Mouse (Mus musculus) inflammation-experienced regulatory T-cells, adult 6 months (primary cell): ENCODE measurements at regions not wholly inside any gene's neighbourhood (a gene's known extent, or its start where the extent isn't known, plus 50 kb on each side); places are given as distances from the start of the nearest gene placed in this dataset.

ENCODE experiments used
- ATAC-seq: one replicate; pipeline ENCODE4 v1.8.0; 2017

GRCm38 (mm10) chr4:33696969-33697368 lies 227.4 kb upstream of the Cnr1 start:
- ATAC-seq: no peak

- no peak for ATAC-seq
These were observed 222.2 kb upstream of the Cnr1 start for GRCm38 (mm10) chr4:33702028-33702666.

GRCm38 (mm10) chr4:33705722-33706121 lies 218.7 kb upstream of the Cnr1 start:
- ATAC-seq: no peak

- ATAC-seq: no peak
These were observed 217.6 kb upstream of the Cnr1 start for GRCm38 (mm10) chr4:33706785-33707184.

GRCm38 (mm10) chr4:33716475-33717117 lies 207.8 kb upstream of the Cnr1 start:
- ATAC-seq: no peak

GRCm38 (mm10) chr4:33720972-33721371 lies 203.4 kb upstream of the Cnr1 start:
- ATAC-seq: no peak

GRCm38 (mm10) chr4:33721971-33722370 lies 202.4 kb upstream of the Cnr1 start:
- ATAC-seq: no peak

GRCm38 (mm10) chr4:33731837-33732236 lies 192.6 kb upstream of the Cnr1 start:
- no peak for ATAC-seq

- ATAC-seq: no peak
These were observed 189.5 kb upstream of the Cnr1 start for GRCm38 (mm10) chr4:33734923-33735322.

- ATAC-seq: no peak
These were observed 188.9 kb upstream of the Cnr1 start for GRCm38 (mm10) chr4:33735442-33735966.

GRCm38 (mm10) chr4:33736061-33736701 lies 188.2 kb upstream of the Cnr1 start:
- ATAC-seq: no peak

- no peak for ATAC-seq
These were observed 187.1 kb upstream of the Cnr1 start for GRCm38 (mm10) chr4:33737337-33737736.

- ATAC-seq: no peak
These were observed 186.5 kb upstream of the Cnr1 start for GRCm38 (mm10) chr4:33737859-33738417.

- ATAC-seq: no peak
These were observed 185.0 kb upstream of the Cnr1 start for GRCm38 (mm10) chr4:33739211-33739904.

- no peak for ATAC-seq
These were observed 183.4 kb upstream of the Cnr1 start for GRCm38 (mm10) chr4:33740982-33741381.

- no peak for ATAC-seq
These were observed 179.2 kb upstream of the Cnr1 start for GRCm38 (mm10) chr4:33745180-33745579.

- no peak for ATAC-seq
These were observed 177.0 kb upstream of the Cnr1 start for GRCm38 (mm10) chr4:33747316-33747895.

- no peak for ATAC-seq
These were observed 156.7 kb upstream of the Cnr1 start for GRCm38 (mm10) chr4:33767721-33768120.

- ATAC-seq: no peak
These were observed 138.4 kb upstream of the Cnr1 start for GRCm38 (mm10) chr4:33786027-33786426.

- no peak for ATAC-seq
These were observed 137.4 kb upstream of the Cnr1 start for GRCm38 (mm10) chr4:33786958-33787357.

GRCm38 (mm10) chr4:33793398-33793797 lies 131.0 kb upstream of the Cnr1 start:
- no peak for ATAC-seq

GRCm38 (mm10) chr4:33795461-33795860 lies 128.9 kb upstream of the Cnr1 start:
- no peak for ATAC-seq

GRCm38 (mm10) chr4:33797964-33798363 lies 126.4 kb upstream of the Cnr1 start:
- no peak for ATAC-seq
